Mouse (Mus musculus) CH12.LX (cell line): Measurements from ENCODE around the gene Tmem229a. TPM values are rescaled to one million over a fixed set of nuclear protein-coding genes. Genes with fewer than 3 reads are reported as not detected.

Experiments used
- DNase-seq: peaks from one replicate; pipeline ENCODE4 v3.0.0-alpha.2; 2013; ENCODE audit errors: extremely low read depth
- H3K27ac ChIP-seq: 2 replicates; pipeline ENCODE4 v1.5.1; 2012; ENCODE audit warnings: low read depth, mild to moderate bottlenecking, control low read depth, moderate library complexity; ENCODE audit not compliant: insufficient read depth
- H3K27me3 ChIP-seq: replicated peaks from 2 replicates; pipeline ENCODE3; 2012; ENCODE audit warnings: inconsistent platforms
- H3K36me3 ChIP-seq, 2 experiments: replicated peaks in 1 of 2; 2 replicates each; pipeline versions ENCODE3 to v1.6.1; 2012; ENCODE audit warnings: inconsistent platforms in 1 of 2, low read length in 1 of 2, mild to moderate bottlenecking in 1 of 2, mixed read lengths in 1 of 2, moderate library complexity in 1 of 2; ENCODE audit not compliant: control insufficient read depth in 1 of 2, insufficient read depth in 1 of 2
- H3K4me1 ChIP-seq, 2 experiments: 2 replicates each; pipeline ENCODE4 v1.6.1; 2012; ENCODE audit warnings: inconsistent platforms in 1 of 2, moderate library complexity in 1 of 2; ENCODE audit not compliant: insufficient read depth in 2 of 2, control insufficient read depth in 1 of 2
- H3K4me2 ChIP-seq: 2 replicates; pipeline ENCODE4 v1.6.1; 2012; ENCODE audit warnings: low read depth, mild to moderate bottlenecking, control low read depth; ENCODE audit not compliant: poor library complexity, insufficient read depth, severe bottlenecking
- H3K4me3 ChIP-seq, 3 experiments: fragments of 150-350 bp in 1 of 3; sonication (generic) in 1 of 3; replicated peaks in 1 of 3; 2 replicates each; pipeline versions ENCODE3 to v1.5.1; 2011 to 2012; ENCODE audit warnings: low read depth in 2 of 3, low read length in 2 of 3, mild to moderate bottlenecking in 2 of 3, moderate library complexity in 2 of 3, control low read depth in 1 of 3, improper control_type of control experiment in 1 of 3, inconsistent platforms in 1 of 3, mixed read lengths in 1 of 3; ENCODE audit not compliant: poor library complexity in 1 of 3
- H3K79me2 ChIP-seq: replicated peaks from 2 replicates; pipeline ENCODE4 v1.6.1; 2012; ENCODE audit warnings: mild to moderate bottlenecking, moderate library complexity; ENCODE audit not compliant: control insufficient read depth, poor library complexity, insufficient read depth, severe bottlenecking; ENCODE audit errors: extremely low read depth
- H3K9ac ChIP-seq: 2 replicates; pipeline ENCODE4 v1.6.1; 2012; ENCODE audit warnings: low read depth, mild to moderate bottlenecking, control low read depth, moderate library complexity; ENCODE audit not compliant: insufficient read depth
- H3K9me3 ChIP-seq: replicated peaks from 2 replicates; pipeline ENCODE3; 2012; ENCODE audit warnings: low read length, inconsistent platforms, mixed read lengths
- BHLHE40 ChIP-seq: IDR thresholded peaks from 2 replicates; pipeline ENCODE4 v1.6.1; 2011; ENCODE audit warnings: mild to moderate bottlenecking, low read depth, low read length, improper control_type of control experiment
- CHD1 ChIP-seq: IDR thresholded peaks from 2 replicates; pipeline ENCODE4 v1.6.1; 2012; ENCODE audit warnings: low read depth, low read length, improper control_type of control experiment, inconsistent platforms
- CHD2 ChIP-seq: IDR thresholded peaks from 2 replicates; pipeline ENCODE4 v1.6.1; 2011; ENCODE audit warnings: low read length, improper control_type of control experiment
- ETS1 ChIP-seq: conservative IDR thresholded peaks from 2 replicates; pipeline ENCODE4 v1.6.1; 2012; ENCODE audit warnings: low read depth, mild to moderate bottlenecking, inconsistent platforms, low read length, improper control_type of control experiment, moderate library complexity
- GABPA ChIP-seq: IDR thresholded peaks from 2 replicates; pipeline ENCODE4 v1.6.1; 2012; ENCODE audit warnings: low read depth, low read length, improper control_type of control experiment, inconsistent platforms; ENCODE audit not compliant: insufficient replicate concordance
- HCFC1 ChIP-seq: IDR thresholded peaks from 2 replicates; pipeline ENCODE4 v1.6.1; 2012; ENCODE audit warnings: low read depth, mild to moderate bottlenecking, inconsistent platforms, low read length, improper control_type of control experiment
- JUN ChIP-seq: IDR thresholded peaks from 2 replicates; pipeline ENCODE4 v1.6.1; 2011; ENCODE audit warnings: low read depth, mild to moderate bottlenecking, low read length, improper control_type of control experiment, moderate library complexity; ENCODE audit not compliant: insufficient read depth
- JUND ChIP-seq: conservative IDR thresholded peaks from 2 replicates; pipeline ENCODE4 v1.6.1; 2011; ENCODE audit warnings: low read depth, low read length, improper control_type of control experiment
- MAFK ChIP-seq: IDR thresholded peaks from 2 replicates; pipeline ENCODE4 v1.6.1; 2011; ENCODE audit warnings: low read length, improper control_type of control experiment; ENCODE audit not compliant: insufficient replicate concordance
- MAX ChIP-seq: IDR thresholded peaks from 2 replicates; pipeline ENCODE4 v1.6.1; 2011; ENCODE audit warnings: low read length, improper control_type of control experiment
- MEF2A ChIP-seq: IDR thresholded peaks from 2 replicates; pipeline ENCODE4 v1.6.1; 2014; ENCODE audit warnings: low read depth, mild to moderate bottlenecking, inconsistent platforms, low read length, improper control_type of control experiment, borderline replicate concordance
- MXI1 ChIP-seq: IDR thresholded peaks from 2 replicates; pipeline ENCODE4 v1.6.1; 2011; ENCODE audit warnings: mild to moderate bottlenecking, low read depth, low read length, improper control_type of control experiment
- MYC ChIP-seq: IDR thresholded peaks from 2 replicates; pipeline ENCODE4 v1.6.1; 2011; ENCODE audit warnings: low read depth, mild to moderate bottlenecking, improper control_type of control experiment, low read length
- NRF1 ChIP-seq: IDR thresholded peaks from 2 replicates; pipeline ENCODE4 v1.6.1; 2014; ENCODE audit warnings: low read depth, mild to moderate bottlenecking, inconsistent platforms, low read length, improper control_type of control experiment, moderate library complexity
- RAD21 ChIP-seq: IDR thresholded peaks from 2 replicates; pipeline ENCODE4 v1.6.1; 2011; ENCODE audit warnings: low read depth, mild to moderate bottlenecking, low read length, improper control_type of control experiment, moderate library complexity
- RCOR1 ChIP-seq: conservative IDR thresholded peaks from 2 replicates; pipeline ENCODE4 v1.6.1; 2012; ENCODE audit warnings: low read depth, mild to moderate bottlenecking, inconsistent platforms, low read length, improper control_type of control experiment
- SIN3A ChIP-seq: IDR thresholded peaks from 2 replicates; pipeline ENCODE4 v1.6.1; 2012; ENCODE audit warnings: low read length, improper control_type of control experiment, inconsistent platforms
- SMC3 ChIP-seq: IDR thresholded peaks from 2 replicates; pipeline ENCODE4 v1.6.1; 2011; ENCODE audit warnings: low read depth, low read length, improper control_type of control experiment
- TBP ChIP-seq: conservative IDR thresholded peaks from 2 replicates; pipeline ENCODE4 v1.6.1; 2011; ENCODE audit warnings: low read depth, low read length, improper control_type of control experiment
- TCF12 ChIP-seq: IDR thresholded peaks from 2 replicates; pipeline ENCODE4 v1.6.1; 2014; ENCODE audit warnings: low read depth, mild to moderate bottlenecking, inconsistent platforms, low read length, improper control_type of control experiment
- USF1 ChIP-seq: IDR thresholded peaks from 2 replicates; pipeline ENCODE4 v1.6.1; 2014; ENCODE audit warnings: low read depth, mild to moderate bottlenecking, inconsistent platforms, low read length, improper control_type of control experiment
- USF2 ChIP-seq: conservative IDR thresholded peaks from 2 replicates; pipeline ENCODE4 v1.6.1; 2011; ENCODE audit warnings: low read depth, low read length, improper control_type of control experiment
- ZC3H11A ChIP-seq: IDR thresholded peaks from 2 replicates; pipeline ENCODE4 v1.6.1; 2012; ENCODE audit warnings: low read depth, mild to moderate bottlenecking, inconsistent platforms, low read length, improper control_type of control experiment
- ZMIZ1 ChIP-seq: IDR thresholded peaks from 2 replicates; pipeline ENCODE4 v1.6.1; 2012; ENCODE audit warnings: low read depth, mild to moderate bottlenecking, inconsistent platforms, low read length, improper control_type of control experiment
- dilution Hi-C: fragments of 300-500 bp; cut with MboI; formaldehyde crosslinking; loops from 2 replicates; pipeline ENCODE4 v1.14.3; 2020; ENCODE audit warnings: low sequenced_read_pairs; ENCODE audit not compliant: extremely low pct_unique_long_range_greater_than_20kb, extremely low pct_ligation_motif_present
- in situ Hi-C: fragments of 300-500 bp; cut with MboI; formaldehyde crosslinking; loops from 3 replicates; pipeline ENCODE4 v1.14.3; 2019; ENCODE audit warnings: low sequenced_read_pairs, low pct_ligation_motif_present, low pct_unique_long_range_greater_than_20kb, mixed read lengths
- polyA plus RNA-seq: library from polyadenylated mRNA; unstranded; fragments of >175 nt; gene quantifications from 2 replicates; pipeline ENCODE4 v1.2.1, GENCODE M21; 2012; ENCODE audit warnings: low read depth; ENCODE audit not compliant: insufficient read length
- total RNA-seq, 2 experiments: library from RNA; depleted of rRNA; stranded (reverse); fragments of 300-350 nt in 1 of 2; fragments of >200 nt in 1 of 2; gene quantifications; 2 replicates each; pipeline ENCODE4 v1.2.3; 2012 to 2014

Tmem229a gene
- total and polyA plus RNA-seq, 3 experiments = not detected

DNA sequence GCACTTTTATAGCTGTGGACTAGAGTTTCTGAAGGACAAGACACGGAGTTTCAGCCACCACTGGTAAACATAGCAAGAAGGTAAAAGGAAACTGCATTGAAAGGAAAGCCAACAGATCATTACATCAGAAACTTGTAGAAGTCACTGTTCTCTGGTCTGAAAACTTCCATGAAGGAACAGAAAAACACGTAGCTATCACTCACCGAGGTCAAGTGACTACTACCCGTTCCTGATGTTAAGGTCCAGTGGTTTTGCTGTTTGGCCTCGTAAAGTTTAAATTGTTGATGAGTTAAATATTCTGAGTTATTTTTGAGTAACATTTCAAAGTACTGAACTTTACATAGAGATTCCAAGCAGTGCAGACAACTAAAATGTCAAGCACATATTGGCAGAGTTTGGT lies 2.0 kb downstream of the Tmem229a start:
- dilution Hi-C loops = no loop called here

DNA sequence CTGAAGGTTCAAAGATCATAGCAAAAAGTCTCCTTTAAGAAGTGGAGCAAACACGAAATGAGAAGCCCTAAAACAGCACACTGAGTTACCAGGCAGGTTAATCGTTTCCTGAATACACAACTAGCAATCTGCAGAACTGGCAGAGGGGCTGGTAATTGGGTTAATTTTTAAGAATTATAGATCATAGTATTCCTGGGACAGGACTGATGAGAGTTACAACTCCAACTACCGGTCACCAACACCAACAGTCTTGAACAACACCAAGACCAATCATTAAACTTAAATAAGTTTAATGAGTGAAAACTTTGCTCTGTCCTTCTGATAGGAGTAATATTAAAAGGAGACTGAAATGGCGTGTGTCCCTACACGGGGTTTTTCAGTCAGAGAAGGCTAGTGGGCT lies 3.8 kb downstream of the Tmem229a start:
- Histone ChIP-seq H3K4me1 (no peaks in the 10 kb centered on the region), H3K4me3 (no peak overlapping the region), H3K79me2 (no peaks in the 10 kb centered on the region), H3K27me3 (no peaks in the 10 kb centered on the region), H3K9ac (no peak overlapping the region), H3K4me2 (no peak overlapping the region), H3K27ac (no peak overlapping the region), H3K9me3 (peaks cover 15% of the 10 kb centered on the region), H3K36me3 (no peaks in the 10 kb centered on the region)
- DNase-seq = no peak
- in situ Hi-C loops (no loop called here), dilution Hi-C loops (no loop called here)
- TF ChIP-seq USF2 = no peak
- no peak for TF ChIP-seq CHD1
- TF ChIP-seq RAD21 = no peak
- TF ChIP-seq MAX = no peak
- TF ChIP-seq MEF2A = no peak
- no peak for TF ChIP-seq ZMIZ1
- no peak for TF ChIP-seq SMC3
- no peak for TF ChIP-seq JUND
- TF ChIP-seq JUN = no peak
- TF ChIP-seq MXI1 = no peak
- TF ChIP-seq RCOR1 = no peak
- TF ChIP-seq ZC3H11A = no peak
- TF ChIP-seq TBP = no peak
- no peak for TF ChIP-seq TCF12
- no peak for TF ChIP-seq USF1
- TF ChIP-seq CHD2 = no peak
- no peak for TF ChIP-seq ETS1
- no peak for TF ChIP-seq BHLHE40
- no peak for TF ChIP-seq MAFK

More for the DNA sequence above, 2.0 kb downstream of the Tmem229a start:
- Histone ChIP-seq H3K27ac (no peak overlapping the region), H3K36me3 (no peaks in the 10 kb centered on the region), H3K4me1 (no peaks in the 10 kb centered on the region), H3K27me3 (no peaks in the 10 kb centered on the region), H3K9ac (no peak overlapping the region), H3K4me3 (no peak overlapping the region), H3K79me2 (no peaks in the 10 kb centered on the region), H3K4me2 (no peak overlapping the region), H3K9me3 (peaks cover 15% of the 10 kb centered on the region)
- DNase-seq = no peak
- TF ChIP-seq HCFC1 (no peak), JUND (no peak), MYC (no peak), GABPA (no peak), CHD1 (no peak), SIN3A (no peak), TBP (no peak), NRF1 (no peak), RAD21 (no peak), BHLHE40 (no peak)
- in situ Hi-C loops = no loop called here
